Mouse (Mus musculus) hindbrain, embryonic 15.5 days (tissue): ENCODE results near the gene Gm4305. TPM values are rescaled to one million over a fixed set of nuclear protein-coding genes. Genes with fewer than 3 reads are reported as not detected.
"Not testable (repeated sequence)": the region's sequence is repeated elsewhere in the genome, so short reads cannot be mapped to it uniquely, and the experiment has no call there.

Source experiments
- ATAC-seq: fragments of 200-750 bp; cut with Nextera tagmentation; 2 replicates; pipeline ENCODE4 v1.8.0; 2017; ENCODE audit warnings: low read depth, moderate number of reproducible peaks, moderate TSS enrichment; ENCODE audit not compliant: low FRiP score
- H3K27ac ChIP-seq: fragments of 300-500 bp; sonication (generic); replicated peaks from 2 replicates; pipeline ENCODE4 v1.5.1; 2015; ENCODE audit warnings: mild to moderate bottlenecking, inconsistent platforms
- H3K27me3 ChIP-seq: fragments of 300-500 bp; sonication (generic); 2 replicates; pipeline ENCODE4 v1.6.1; 2015; ENCODE audit warnings: control low read depth, inconsistent platforms
- H3K36me3 ChIP-seq: fragments of 300-500 bp; sonication (generic); 2 replicates; pipeline ENCODE4 v1.6.1; 2015; ENCODE audit warnings: control low read depth, inconsistent platforms
- H3K4me1 ChIP-seq: fragments of 300-500 bp; sonication (generic); replicated peaks from 2 replicates; pipeline ENCODE4 v1.6.1; 2015; ENCODE audit warnings: control low read depth, inconsistent platforms
- H3K4me2 ChIP-seq: fragments of 300-500 bp; sonication (generic); 2 replicates; pipeline ENCODE4 v1.6.1; 2015; ENCODE audit warnings: moderate library complexity, mild to moderate bottlenecking, inconsistent platforms
- H3K4me3 ChIP-seq: fragments of 300-500 bp; sonication (generic); 2 replicates; pipeline ENCODE4 v1.5.1; 2015; ENCODE audit warnings: mild to moderate bottlenecking, inconsistent platforms
- H3K9ac ChIP-seq: fragments of 300-500 bp; sonication (generic); 2 replicates; pipeline ENCODE4 v1.6.1; 2015; ENCODE audit warnings: inconsistent platforms
- H3K9me3 ChIP-seq: fragments of 300-500 bp; sonication (generic); 2 replicates; pipeline ENCODE4 v1.6.1; 2016; ENCODE audit warnings: control low read depth, inconsistent platforms
- WGBS: fragments of 180-500 bp; shearing (Covaris S2); methylation state at CpG from one replicate; pipeline ENCODE4 v1.1.7; 2015; 5-methylcytosine and 5-hydroxymethylcytosine counted together
- polyA plus RNA-seq: library from polyadenylated mRNA; unstranded; fragments of >200 nt; fragmentation: Nextera tagmentation; extraction: Ambion mirVana; gene quantifications from 2 replicates; pipeline ENCODE4 v1.2.1, GENCODE M21; 2015

The Gm4305 gene
- not detected in 2 replicates for polyA plus RNA-seq

- H3K9ac ChIP-seq, H3K4me2 ChIP-seq, ATAC-seq, H3K9me3 ChIP-seq, H3K4me3 ChIP-seq, H3K27ac ChIP-seq, H3K4me1 ChIP-seq, H3K36me3 ChIP-seq, H3K27me3 ChIP-seq: not testable (repeated sequence)
- WGBS = no CpG with 5 or more reads among the region's 3 CpGs
Observed at GRCm38 (mm10) chr10:100350793-100351192, at the start of gene Gm4305. Gene Gm4305, plus strand, starts transcription at chr10:100351093.

GRCm38 (mm10) chr10:100335376-100335775, 15.5 kb upstream of the Gm4305 start, which contains the start of gene Gm4301:
Gene Gm4301, plus strand, starts transcription at chr10:100335676.
- not testable (repeated sequence) for H3K4me2 ChIP-seq, ATAC-seq, H3K9ac ChIP-seq, H3K27ac ChIP-seq, H3K4me3 ChIP-seq, H3K9me3 ChIP-seq, H3K36me3 ChIP-seq, H3K4me1 ChIP-seq, H3K27me3 ChIP-seq
- no CpG with 5 or more reads among the region's 2 CpGs for WGBS

- not testable (repeated sequence) for H3K9me3 ChIP-seq, H3K4me1 ChIP-seq, H3K4me2 ChIP-seq, H3K27ac ChIP-seq, H3K36me3 ChIP-seq, ATAC-seq, H3K27me3 ChIP-seq, H3K9ac ChIP-seq, H3K4me3 ChIP-seq
- no CpG with 5 or more reads among the region's 3 CpGs for WGBS
Observed at GRCm38 (mm10) chr10:100340536-100340935, 10.4 kb upstream of the Gm4305 start, which contains the start of gene Gm4302. Gene Gm4302, plus strand, starts transcription at chr10:100340836.

- ATAC-seq, H3K4me3 ChIP-seq, H3K27me3 ChIP-seq, H3K9ac ChIP-seq, H3K27ac ChIP-seq, H3K9me3 ChIP-seq, H3K4me2 ChIP-seq, H3K4me1 ChIP-seq, H3K36me3 ChIP-seq: not testable (repeated sequence)
- WGBS = no CpG with 5 or more reads among the region's 3 CpGs
Observed at GRCm38 (mm10) chr10:100345672-100346071, 5.2 kb upstream of the Gm4305 start, which contains the start of gene Gm4303. Gene Gm4303, plus strand, starts transcription at chr10:100345972.

- H3K4me1 ChIP-seq, H3K36me3 ChIP-seq, H3K27me3 ChIP-seq, H3K9me3 ChIP-seq, H3K9ac ChIP-seq, H3K4me2 ChIP-seq, H3K27ac ChIP-seq, ATAC-seq, H3K4me3 ChIP-seq: not testable (repeated sequence)
- WGBS = 77% methylated on average over 2 of the region's 2 CpGs
Observed at GRCm38 (mm10) chr10:100356841-100357240, 5.9 kb downstream of the Gm4305 start.

- H3K4me2 ChIP-seq, H3K36me3 ChIP-seq, ATAC-seq, H3K27ac ChIP-seq, H3K9me3 ChIP-seq, H3K4me3 ChIP-seq, H3K27me3 ChIP-seq, H3K4me1 ChIP-seq, H3K9ac ChIP-seq: not testable (repeated sequence)
- no CpG with 5 or more reads among the region's 3 CpGs for WGBS
Observed at GRCm38 (mm10) chr10:100361038-100361437, 10.1 kb downstream of the Gm4305 start, which contains the start of gene Gm4307. Gene Gm4307, plus strand, starts transcription at chr10:100361338.

GRCm38 (mm10) chr10:100382460-100382859, 31.6 kb downstream of the Gm4305 start, which contains the start of gene Gm4312:
Gene Gm4312, minus strand, starts transcription at chr10:100382560.
- WGBS = no CpG with 5 or more reads among the region's 2 CpGs
- not testable (repeated sequence) for H3K4me3 ChIP-seq, ATAC-seq, H3K9me3 ChIP-seq, H3K27ac ChIP-seq, H3K4me1 ChIP-seq, H3K9ac ChIP-seq, H3K27me3 ChIP-seq, H3K36me3 ChIP-seq, H3K4me2 ChIP-seq

Other genes starting within 250 kb of the Gm4305 start
- not detected in 2 replicates for gene Gm4301, start 15.4 kb upstream of the Gm4305 start, polyA plus RNA-seq
- not detected in 2 replicates for gene Gm4302, start 10.3 kb upstream of the Gm4305 start, polyA plus RNA-seq
- gene Gm4303, start 5.1 kb upstream of the Gm4305 start, polyA plus RNA-seq = not detected in 2 replicates
- gene Gm4307, start 10.2 kb downstream of the Gm4305 start, polyA plus RNA-seq = not detected in 2 replicates
- not detected in 2 replicates for gene Gm4312, start 31.5 kb downstream of the Gm4305 start, polyA plus RNA-seq
- gene Tmtc3, start 136.3 kb downstream of the Gm4305 start, polyA plus RNA-seq = 11.6 and 12.4 TPM in 2 replicates
- gene Cep290, start 136.5 kb downstream of the Gm4305 start, polyA plus RNA-seq = 5.9 and 6.0 TPM in 2 replicates
- gene 4930430F08Rik, start 239.3 kb downstream of the Gm4305 start, polyA plus RNA-seq = 13.7 and 14.3 TPM in 2 replicates
- 0.26 TPM in 1 of 2 replicates, not detected in the other for gene 1700017N19Rik, start 239.4 kb downstream of the Gm4305 start, polyA plus RNA-seq